Mouse (Mus musculus): ENCODE results near the gene Zfp235. TPM values are rescaled to one million over a fixed set of nuclear protein-coding genes. Genes with fewer than 3 reads are reported as not detected.

Zfp235 gene
- total RNA-seq, 1 experiment from 2014 or later: 11.3 TPM

Other genes with a start within 250 kb of the Zfp235 start
- not detected in 2 replicates for gene Vmn1r178, start 242.2 kb upstream of the Zfp235 start, total RNA-seq (2021)
- not detected in 2 replicates for gene Vmn1r179, start 207.2 kb upstream of the Zfp235 start, total RNA-seq (2021)
- not detected in 2 replicates for gene Vmn1r180, start 183.5 kb upstream of the Zfp235 start, total RNA-seq (2021)
- not detected in 2 replicates for gene Vmn1r181, start 159.6 kb upstream of the Zfp235 start, total RNA-seq (2021)
- not detected in 2 replicates for gene V1rd19, start 132.5 kb upstream of the Zfp235 start, total RNA-seq (2021)
- gene Vmn1r183, start 80.9 kb upstream of the Zfp235 start, total RNA-seq (2021): not detected in 2 replicates
- 26.6 and 27.0 TPM in 2 replicates for gene Zfp180, start 52.2 kb upstream of the Zfp235 start, total RNA-seq (2021)
- gene Zfp112, start 21.9 kb upstream of the Zfp235 start, total RNA-seq (2021): 5.4 and 6.1 TPM in 2 replicates
- gene Zfp114, start 40.9 kb downstream of the Zfp235 start, total RNA-seq (2021): 0.29 and 0.58 TPM in 2 replicates
- 9.7 and 9.9 TPM in 2 replicates for gene Zfp111, start 77.3 kb downstream of the Zfp235 start, total RNA-seq (2021)
- gene Zfp109, start 103.4 kb downstream of the Zfp235 start, total RNA-seq (2021): 4.5 and 6.5 TPM in 2 replicates
- 3.3 and 4.1 TPM in 2 replicates for gene Zfp108, start 120.6 kb downstream of the Zfp235 start, total RNA-seq (2021)
- gene Zfp93, start 136.3 kb downstream of the Zfp235 start, total RNA-seq (2021): 7.2 and 8.7 TPM in 2 replicates
- gene Zfp61, start 167.1 kb downstream of the Zfp235 start, total RNA-seq (2021): 10.1 and 11.5 TPM in 2 replicates
- gene Zfp94, start 182.5 kb downstream of the Zfp235 start, total RNA-seq (2021): 4.1 and 6.6 TPM in 2 replicates
- 1.0 and 1.1 TPM in 2 replicates for gene Tescl, start 199.8 kb downstream of the Zfp235 start, total RNA-seq (2021)
- not detected in 2 replicates for gene Lypd5, start 215.0 kb downstream of the Zfp235 start, total RNA-seq (2021)
- 0.21 TPM in 1 of 2 replicates, not detected in the other for gene Kcnn4, start 236.1 kb downstream of the Zfp235 start, total RNA-seq (2021)